11 mouse cellular contexts compared by ENCODE assay signal in genomic region chr2:72529026-72529357, GRCm38 (mm10). TPM values are rescaled to one million over a fixed set of nuclear protein-coding genes. Genes with fewer than 3 reads are reported as not detected.
A peak's percentile ranks its signal among the peaks of the same experiment; 100 is the strongest.
DNase-seq lines count a peak whose midpoint lies in the region; ATAC-seq and TF ChIP-seq lines count a peak whose summit lies in the region.
"Had no signal": no experiment of that assay in that cellular context is flagged by ENCODE, and none has a peak within 500 bp of the region (broad histone marks: within the 10 kb centered on the region; RNA-seq: fewer than 3 reads in every experiment).

No protein-coding gene starts in this region.

- no peak overlapping the region for H3K27ac ChIP-seq in cortical plate, adult 2 months (ENCODE audit: insufficient read depth, low read length)
- peak overlapping the region; percentile 79 for H3K27ac ChIP-seq in forebrain, embryonic 16.5 days (ENCODE audit: low read length)
- peak overlapping the region; percentile 50 for H3K27ac ChIP-seq in midbrain, embryonic 12.5 days (replicated peaks)
- H3K27ac ChIP-seq: limb, embryonic 10.5 days had no signal

- no peak for TF ChIP-seq CTCF in cortical plate, adult 2 months (IDR thresholded peaks at IDR 0.05; ENCODE audit: extremely low read depth, insufficient read depth, low read length)

- peak; percentile 65; the same call in 1 of the 2 replicates for ATAC-seq in cerebellum, adult (ENCODE audit: insufficient number of reproducible peaks, low FRiP score, low TSS enrichment)
- no peak for ATAC-seq in forebrain, embryonic 16.5 days
- ATAC-seq in midbrain, embryonic 12.5 days (ENCODE audit: low FRiP score, low read depth) = 0 out of 2 replicates have a peak, but pooled peaks have one; percentile 12
- ATAC-seq in granulocyte monocyte progenitor cell, adult 5-6 weeks (replicated peaks; ENCODE audit: poor library complexity, severe bottlenecking) = no peak
- ATAC-seq: intestine, postnatal 0 days had no signal

- no peak for TF ChIP-seq POLR2A in cortical plate, adult 2 months (IDR thresholded peaks at IDR 0.05; ENCODE audit: extremely low read depth, insufficient read depth, low read length)

- WGBS in forebrain, embryonic 16.5 days = 20% methylated on average over 10 of the region's 10 CpGs
- 25% methylated on average over 10 of the region's 10 CpGs for whole genome bisulfite sequencing in midbrain, embryonic 12.5 days

- no peak overlapping the region; the same call in 1 of the 2 replicates for H3K9ac ChIP-seq in forebrain, embryonic 16.5 days (replicated peaks; ENCODE audit: low read depth, low read length)
- no peak overlapping the region for H3K9ac ChIP-seq in midbrain, embryonic 12.5 days (replicated peaks)
- H3K9ac ChIP-seq: heart, embryonic 12.5 days had no signal

- peak overlapping the region; percentile 54 for H3K4me2 ChIP-seq in forebrain, embryonic 16.5 days (ENCODE audit: low read length)
- peak overlapping the region; percentile 48 for H3K4me2 ChIP-seq in midbrain, embryonic 12.5 days (replicated peaks)

- no peak for DNase-seq in cerebellum, adult 9-10 months
- DNase-seq in retina, postnatal 1 day = no peak
- DNase-seq in urinary bladder, postnatal 25 days (ENCODE audit: low spot score) = no peak

- H3K9me3 ChIP-seq in forebrain, embryonic 16.5 days (ENCODE audit: control insufficient read depth, low read length) = no peaks in the 10 kb centered on the region; the same call in 1 of the 2 replicates
- no peaks in the 10 kb centered on the region; the same call in 1 of the 2 replicates for H3K9me3 ChIP-seq in midbrain, embryonic 12.5 days
- H3K9me3 ChIP-seq: heart, embryonic 12.5 days; limb, embryonic 10.5 days had no signal

- H3K4me3 ChIP-seq in cortical plate, adult 2 months (ENCODE audit: insufficient read depth, low read length) = peak overlapping the region; percentile 37; the same call in 1 of the 2 replicates
- no peak overlapping the region for H3K4me3 ChIP-seq in forebrain, embryonic 16.5 days (replicated peaks; ENCODE audit: low read length)
- no peak overlapping the region for H3K4me3 ChIP-seq in midbrain, embryonic 12.5 days
- H3K4me3 ChIP-seq: limb, embryonic 10.5 days had no signal

- H3K4me1 ChIP-seq in cortical plate, adult 2 months (ENCODE audit: control insufficient read depth, insufficient read depth, low read length) = peaks cover 2% of the 10 kb centered on the region; the same call in 1 of the 2 replicates
- H3K4me1 ChIP-seq in forebrain, embryonic 16.5 days (replicated peaks; ENCODE audit: control insufficient read depth, insufficient read depth, low read length) = peaks cover 14% of the 10 kb centered on the region
- H3K4me1 ChIP-seq in midbrain, embryonic 12.5 days = peaks cover 10% of the 10 kb centered on the region; the same call in 1 of the 2 replicates

- H3K27me3 ChIP-seq in forebrain, embryonic 16.5 days (replicated peaks; ENCODE audit: control insufficient read depth, insufficient read depth, low read length) = no peaks in the 10 kb centered on the region
- H3K27me3 ChIP-seq in midbrain, embryonic 12.5 days = peaks cover 87% of the 10 kb centered on the region
- H3K27me3 ChIP-seq: heart, embryonic 12.5 days had no signal

- no peaks in the 10 kb centered on the region for H3K36me3 ChIP-seq in forebrain, embryonic 16.5 days (ENCODE audit: control insufficient read depth, insufficient read depth)
- H3K36me3 ChIP-seq in midbrain, embryonic 12.5 days = no peaks in the 10 kb centered on the region
- H3K36me3 ChIP-seq: heart, embryonic 12.5 days; limb, embryonic 10.5 days had no signal

RNA-seq across cellular contexts. Expression of gene Cdca7, which starts 53.0 kb away (rescaled TPM):
- 5.9 and 6.1 TPM in 2 replicates for polyA plus RNA-seq in cortical plate, adult 2 months (2012; rRNA removed)
- 98.8 and 109 TPM in 2 replicates for polyA plus RNA-seq in forebrain, embryonic 16.5 days (2015; fragmentation: Nextera tagmentation; extraction: Ambion mirVana)
- polyA plus RNA-seq in midbrain, embryonic 12.5 days (2016; fragmentation: Nextera tagmentation; extraction: Ambion mirVana) = 126 and 129 TPM in 2 replicates
- 231 and 236 TPM in 2 replicates for total RNA-seq in granulocyte monocyte progenitor cell, adult 5-6 weeks (2014; fragmentation: Nextera tagmentation)
- total RNA-seq in granulocyte monocyte progenitor cell, adult 5-6 weeks (2017) = 240 and 269 TPM in 2 replicates

Comparison
In these comparisons a context has a peak if more than half of its experiments do, and no peak if none do; other contexts are left out.
1. ATAC-seq: peak in cerebellum, adult (single experiment) and midbrain, embryonic 12.5 days (single experiment); none in forebrain, embryonic 16.5 days (single experiment) and granulocyte monocyte progenitor cell, adult 5-6 weeks (single experiment).
2. RNA of gene Cdca7, which starts 53.0 kb away (polyA plus RNA-seq): 126 to 129 TPM in midbrain, embryonic 12.5 days and 98.8 to 109 TPM in forebrain, embryonic 16.5 days; 5.9 to 6.1 TPM in cortical plate, adult 2 months; every median in the first group is over 10 times any median in the second.